In the genomic region with DNA sequence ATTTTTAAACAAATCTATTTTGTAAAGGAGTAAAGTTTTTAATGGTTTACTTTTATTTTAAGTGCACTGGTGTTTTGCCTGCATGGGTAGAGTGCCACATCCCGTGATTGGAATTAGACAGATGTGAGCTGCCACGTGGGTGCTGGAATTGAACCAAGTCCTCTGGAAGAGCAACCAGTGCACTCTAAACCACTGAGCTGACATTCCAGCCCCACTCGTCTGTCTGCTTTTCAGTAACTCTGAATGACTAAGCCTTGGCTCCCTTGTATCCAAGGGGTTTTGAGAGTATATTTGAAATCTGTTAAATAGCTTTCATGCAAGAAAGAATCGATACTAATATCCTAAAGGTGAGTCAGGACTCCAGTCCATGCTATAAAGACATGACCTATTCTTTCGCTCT, we compare ENCODE assay signal across 26 mouse cellular contexts. TPM values are rescaled to one million over a fixed set of nuclear protein-coding genes. Genes with fewer than 3 reads are reported as not detected.
DNase-seq lines count a peak whose midpoint lies in the region; ATAC-seq and TF ChIP-seq lines count a peak whose summit lies in the region.
"Had no signal": no experiment of that assay in that cellular context is flagged by ENCODE, and none has a peak within 500 bp of the region (broad histone marks: within the 10 kb centered on the region; RNA-seq: fewer than 3 reads in every experiment).

No protein-coding gene starts in this region.

- no peaks in the 10 kb centered on the region for H3K9me3 ChIP-seq in midbrain, embryonic 11.5 days (ENCODE audit: control insufficient read depth, low read length)
- no peaks in the 10 kb centered on the region for H3K9me3 ChIP-seq in midbrain, embryonic 14.5 days (ENCODE audit: control insufficient read depth, low read length)
- no peaks in the 10 kb centered on the region for H3K9me3 ChIP-seq in stomach, postnatal 0 days (ENCODE audit: control insufficient read depth, low read length)
- H3K9me3 ChIP-seq in forebrain, embryonic 14.5 days (replicated peaks; ENCODE audit: control insufficient read depth, low read length), result no peaks in the 10 kb centered on the region
- H3K9me3 ChIP-seq: heart, embryonic 12.5 days; hindbrain, embryonic 10.5 days; hindbrain, embryonic 15.5 days; limb, embryonic 13.5 days; megakaryocyte, embryonic 14.5 days; midbrain, embryonic 13.5 days had no signal

- no peaks in the 10 kb centered on the region for H3K36me3 ChIP-seq in kidney, adult 2 months (ENCODE audit: control insufficient read depth, insufficient read depth, low read length)
- H3K36me3 ChIP-seq in midbrain, embryonic 11.5 days (ENCODE audit: control insufficient read depth, insufficient read depth, low read length), result no peaks in the 10 kb centered on the region; the same call in 1 of the 2 replicates
- H3K36me3 ChIP-seq in midbrain, embryonic 14.5 days (ENCODE audit: control insufficient read depth, insufficient read depth, low read length), result peaks cover 17% of the 10 kb centered on the region
- peaks cover 9% of the 10 kb centered on the region; the same call in 1 of the 2 replicates for H3K36me3 ChIP-seq in stomach, postnatal 0 days (ENCODE audit: control insufficient read depth, insufficient read depth, low read length)
- peaks cover 29% of the 10 kb centered on the region for H3K36me3 ChIP-seq in forebrain, embryonic 14.5 days (ENCODE audit: control insufficient read depth, insufficient read depth, low read length)

- no peak overlapping the region for H3K27ac ChIP-seq in kidney, adult 2 months (ENCODE audit: insufficient read depth, low read depth, low read length)
- no peak overlapping the region for H3K27ac ChIP-seq in midbrain, embryonic 11.5 days (ENCODE audit: low read depth, low read length)
- no peak overlapping the region for H3K27ac ChIP-seq in midbrain, embryonic 14.5 days (replicated peaks; ENCODE audit: low read depth, low read length)
- no peak overlapping the region for H3K27ac ChIP-seq in stomach, postnatal 0 days (replicated peaks)
- H3K27ac ChIP-seq in forebrain, embryonic 14.5 days (ENCODE audit: low read depth, low read length), result no peak overlapping the region
- H3K27ac ChIP-seq: heart, adult 2 months; hindbrain, embryonic 10.5 days; hindbrain, embryonic 15.5 days; kidney, postnatal 0 days; limb, embryonic 13.5 days; midbrain, embryonic 13.5 days had no signal

- ATAC-seq in midbrain, embryonic 11.5 days (ENCODE audit: low FRiP score), result no peak
- no peak for ATAC-seq in midbrain, embryonic 14.5 days (ENCODE audit: low FRiP score, low TSS enrichment)
- no peak for ATAC-seq in stomach, postnatal 0 days (ENCODE audit: low FRiP score, low TSS enrichment)
- ATAC-seq in forebrain, embryonic 14.5 days, result no peak
- ATAC-seq: forebrain, embryonic 16.5 days; inflammation-experienced regulatory T-cells, adult 6 months; midbrain, embryonic 13.5 days had no signal

- no peak for TF ChIP-seq POLR2A in kidney, adult 2 months (IDR thresholded peaks at IDR 0.05; ENCODE audit: low read depth, low read length)

- TF ChIP-seq CTCF in kidney, adult 2 months (conservative IDR thresholded peaks at IDR 0.05; ENCODE audit: insufficient read depth, insufficient read length, low read depth, low read length), result no peak
- TF ChIP-seq CTCF in stomach, postnatal 0 days (IDR thresholded peaks at IDR 0.05; ENCODE audit: low read depth), result no peak

- WGBS in kidney, adult 2 months, result 59% methylated on average over 5 of the region's 5 CpGs
- 91% methylated on average over 5 of the region's 5 CpGs for WGBS in midbrain, embryonic 11.5 days
- WGBS in midbrain, embryonic 14.5 days, result 91% methylated on average over 5 of the region's 5 CpGs
- 62% methylated on average over 5 of the region's 5 CpGs for WGBS in stomach, postnatal 0 days
- WGBS in forebrain, embryonic 14.5 days, result 82% methylated on average over 5 of the region's 5 CpGs

- no peak overlapping the region for H3K9ac ChIP-seq in midbrain, embryonic 11.5 days (ENCODE audit: low read length)
- no peak overlapping the region for H3K9ac ChIP-seq in midbrain, embryonic 14.5 days (replicated peaks; ENCODE audit: low read length)
- no peak overlapping the region for H3K9ac ChIP-seq in stomach, postnatal 0 days (ENCODE audit: low read length)
- H3K9ac ChIP-seq in forebrain, embryonic 14.5 days (ENCODE audit: low read length), result no peak overlapping the region
- H3K9ac ChIP-seq: heart, embryonic 12.5 days; hindbrain, embryonic 15.5 days; limb, embryonic 13.5 days; midbrain, embryonic 13.5 days had no signal

- H3K4me1 ChIP-seq in kidney, adult 2 months (ENCODE audit: control insufficient read depth, insufficient read depth, low read length), result no peaks in the 10 kb centered on the region
- no peaks in the 10 kb centered on the region for H3K4me1 ChIP-seq in midbrain, embryonic 11.5 days (ENCODE audit: control insufficient read depth, insufficient read depth, low read length)
- no peaks in the 10 kb centered on the region for H3K4me1 ChIP-seq in midbrain, embryonic 14.5 days (ENCODE audit: control insufficient read depth, insufficient read depth, low read length)
- no peaks in the 10 kb centered on the region for H3K4me1 ChIP-seq in stomach, postnatal 0 days (replicated peaks; ENCODE audit: control insufficient read depth, insufficient read depth)
- H3K4me1 ChIP-seq in forebrain, embryonic 14.5 days (ENCODE audit: control insufficient read depth, insufficient read depth, low read length), result no peaks in the 10 kb centered on the region
- H3K4me1 ChIP-seq: hindbrain, embryonic 10.5 days; hindbrain, embryonic 15.5 days; midbrain, embryonic 13.5 days had no signal

- H3K4me3 ChIP-seq in kidney, adult 2 months (ENCODE audit: insufficient read depth, low read depth, low read length), result no peak overlapping the region
- no peak overlapping the region for H3K4me3 ChIP-seq in midbrain, embryonic 11.5 days (ENCODE audit: low read depth, low read length)
- H3K4me3 ChIP-seq in midbrain, embryonic 14.5 days (replicated peaks; ENCODE audit: low read depth, low read length), result no peak overlapping the region
- H3K4me3 ChIP-seq in stomach, postnatal 0 days (ENCODE audit: low read depth, low read length), result no peak overlapping the region
- H3K4me3 ChIP-seq in forebrain, embryonic 14.5 days (ENCODE audit: low read depth, low read length), result no peak overlapping the region
- H3K4me3 ChIP-seq: heart, adult 2 months; heart, embryonic 12.5 days; hindbrain, embryonic 10.5 days; hindbrain, embryonic 15.5 days; limb, embryonic 13.5 days; megakaryocyte, embryonic 14.5 days; midbrain, embryonic 13.5 days had no signal

- TF ChIP-seq EP300 in stomach, postnatal 0 days (optimal IDR thresholded peaks at IDR 0.05), result no peak

- no peaks in the 10 kb centered on the region for H3K27me3 ChIP-seq in kidney, adult 2 months (replicated peaks; ENCODE audit: control insufficient read depth, insufficient read depth, low read length)
- H3K27me3 ChIP-seq in midbrain, embryonic 11.5 days (ENCODE audit: control insufficient read depth, insufficient read depth, low read length), result no peaks in the 10 kb centered on the region
- H3K27me3 ChIP-seq in midbrain, embryonic 14.5 days (ENCODE audit: control insufficient read depth, insufficient read depth, low read length), result no peaks in the 10 kb centered on the region
- no peaks in the 10 kb centered on the region for H3K27me3 ChIP-seq in stomach, postnatal 0 days (ENCODE audit: control insufficient read depth, insufficient read depth, low read length)
- H3K27me3 ChIP-seq in forebrain, embryonic 14.5 days (replicated peaks; ENCODE audit: control insufficient read depth, insufficient read depth, low read length), result no peaks in the 10 kb centered on the region
- H3K27me3 ChIP-seq: CH12.LX; heart, embryonic 12.5 days; hindbrain, embryonic 15.5 days; limb, embryonic 13.5 days; megakaryocyte, embryonic 14.5 days; midbrain, embryonic 13.5 days had no signal

- H3K4me2 ChIP-seq in midbrain, embryonic 11.5 days, result no peak overlapping the region
- no peak overlapping the region for H3K4me2 ChIP-seq in midbrain, embryonic 14.5 days (ENCODE audit: low read length)
- H3K4me2 ChIP-seq in stomach, postnatal 0 days (replicated peaks; ENCODE audit: low read depth), result no peak overlapping the region
- H3K4me2 ChIP-seq in forebrain, embryonic 14.5 days (ENCODE audit: low read length), result no peak overlapping the region
- H3K4me2 ChIP-seq: heart, embryonic 12.5 days; hindbrain, embryonic 15.5 days; limb, embryonic 13.5 days; liver, embryonic 11.5 days; midbrain, embryonic 13.5 days had no signal

- DNase-seq in kidney, adult 2 months, result peak; percentile 58
- DNase-seq in kidney, postnatal 10 days, result no peak
- DNase-seq in midbrain, embryonic 11.5 days (ENCODE audit: low spot score, missing footprints), result peak; percentile 57
- DNase-seq in midbrain, embryonic 14.5 days, result no peak
- peak; percentile 84 for DNase-seq in NIH3T3 (ENCODE audit: low read depth)
- DNase-seq in stomach, postnatal 0 days (ENCODE audit: low spot score), result no peak
- DNase-seq in forebrain, embryonic 14.5 days (ENCODE audit: low spot score), result no peak
- DNase-seq: adrenal gland, postnatal 25 days; cerebellum, adult 18-20 months; cerebellum, postnatal 10 days; heart, adult 2 months; lung, postnatal 4 days; spleen, adult 18-20 months; thymus, adult 18-20 months; thymus, postnatal 25 days had no signal

RNA-seq across cellular contexts. Expression of gene Tgfb2, which starts 13.1 kb away (rescaled TPM):
- 1.5 TPM in 2 replicates for polyA plus RNA-seq in kidney, adult 2 months (2012; rRNA removed)
- 11.9 and 12.3 TPM in 2 replicates for polyA plus RNA-seq in midbrain, embryonic 11.5 days (2014; fragmentation: Nextera tagmentation; extraction: Ambion mirVana)
- polyA plus RNA-seq in midbrain, embryonic 14.5 days (2014; fragmentation: Nextera tagmentation; extraction: Ambion mirVana), result 11.8 and 14.7 TPM in 2 replicates
- 10.3 and 11.0 TPM in 2 replicates for polyA plus RNA-seq in stomach, postnatal 0 days (2015; fragmentation: Nextera tagmentation; extraction: Ambion mirVana)
- polyA plus RNA-seq in forebrain, embryonic 14.5 days (2014; fragmentation: Nextera tagmentation; extraction: Ambion mirVana), result 12.4 and 14.4 TPM in 2 replicates

RNA-seq across cellular contexts. Expression of gene Rrp15, which starts 30.3 kb away (rescaled TPM):
- 3.1 and 4.5 TPM in 2 replicates for polyA plus RNA-seq in kidney, adult 2 months (2012; rRNA removed)
- 65.7 and 68.5 TPM in 2 replicates for polyA plus RNA-seq in midbrain, embryonic 11.5 days (2014; fragmentation: Nextera tagmentation; extraction: Ambion mirVana)
- 28.3 and 29.0 TPM in 2 replicates for polyA plus RNA-seq in midbrain, embryonic 14.5 days (2014; fragmentation: Nextera tagmentation; extraction: Ambion mirVana)
- polyA plus RNA-seq in stomach, postnatal 0 days (2015; fragmentation: Nextera tagmentation; extraction: Ambion mirVana), result 32.3 and 33.1 TPM in 2 replicates
- 35.6 and 40.4 TPM in 2 replicates for polyA plus RNA-seq in forebrain, embryonic 14.5 days (2014; fragmentation: Nextera tagmentation; extraction: Ambion mirVana)

Comparison
In these comparisons a context has a peak if more than half of its experiments do, and no peak if none do; other contexts are left out.
1. DNase-seq: peak in kidney, adult 2 months (single experiment), midbrain, embryonic 11.5 days (single experiment) and NIH3T3 (single experiment); none in kidney, postnatal 10 days (single experiment), midbrain, embryonic 14.5 days (single experiment), stomach, postnatal 0 days (single experiment) and forebrain, embryonic 14.5 days (single experiment).